Mouse (Mus musculus): Measurements from ENCODE around the gene Cstf2. TPM values are rescaled to one million over a fixed set of nuclear protein-coding genes. Genes with fewer than 3 reads are reported as not detected.

Gene Cstf2
- polyA plus RNA-seq (2015; fragmentation: Nextera tagmentation; extraction: Ambion mirVana), result 32.4 and 39.7 TPM in 2 replicates

- 25% methylated on average over 61 of the region's 77 CpGs for WGBS
- Histone ChIP-seq H3K9me3 (no peaks in the 10 kb centered on the region), H3K36me3 (no peaks in the 10 kb centered on the region), H3K4me1 (no peaks in the 10 kb centered on the region), H3K9ac (peak within 1 kb of the TSS; percentile 39; the same call in 1 of the 2 replicates), H3K4me2 (peak within 1 kb of the TSS; percentile 47), H3K27me3 (replicated peaks) (no peaks in the 10 kb centered on the region), H3K4me3 (replicated peaks) (peak within 1 kb of the TSS; percentile 59), H3K27ac (peak within 1 kb of the TSS; percentile 92)
- peak; percentile 98 for ATAC-seq (ENCODE audit: insufficient read depth, low FRiP score, low read depth)
Measured at GRCm38 (mm10) chrX:134058987-134059712, at the start of gene Cstf2. Cstf2 (plus strand) TSS chrX:134059187.

GRCm38 (mm10) chrX:134019005-134019404, 40.0 kb upstream of the Cstf2 start:
- no peaks in the 10 kb centered on the region for H3K27me3 ChIP-seq (replicated peaks)
- H3K9ac ChIP-seq, result no peak overlapping the region
- H3K27ac ChIP-seq, result no peak overlapping the region
- no peaks in the 10 kb centered on the region for H3K9me3 ChIP-seq
- no peaks in the 10 kb centered on the region for H3K36me3 ChIP-seq
- no peaks in the 10 kb centered on the region for H3K4me1 ChIP-seq
- WGBS, result 19% methylated on average over 9 of the region's 9 CpGs
- no peak overlapping the region for H3K4me3 ChIP-seq (replicated peaks)
- ATAC-seq (ENCODE audit: insufficient read depth, low FRiP score, low read depth), result no peak
- no peak overlapping the region for H3K4me2 ChIP-seq

- Histone ChIP-seq H3K27ac (no peak overlapping the region), H3K9ac (no peak overlapping the region), H3K27me3 (replicated peaks) (no peaks in the 10 kb centered on the region), H3K4me3 (replicated peaks) (no peak overlapping the region), H3K4me2 (no peak overlapping the region), H3K36me3 (no peaks in the 10 kb centered on the region), H3K9me3 (no peaks in the 10 kb centered on the region), H3K4me1 (no peaks in the 10 kb centered on the region)
- ATAC-seq (ENCODE audit: insufficient read depth, low FRiP score, low read depth), result no peak
- 39% methylated on average over 5 of the region's 5 CpGs for WGBS
Measured at GRCm38 (mm10) chrX:134020664-134021063, 38.3 kb upstream of the Cstf2 start.

- H3K9ac ChIP-seq, result no peak overlapping the region
- H3K27ac ChIP-seq, result no peak overlapping the region
- H3K4me1 ChIP-seq, result no peaks in the 10 kb centered on the region
- ATAC-seq (ENCODE audit: insufficient read depth, low FRiP score, low read depth), result no peak
- no peak overlapping the region for H3K4me3 ChIP-seq (replicated peaks)
- WGBS, result 29% methylated on average over 1 of the region's 1 CpGs
- no peak overlapping the region for H3K4me2 ChIP-seq
- H3K9me3 ChIP-seq, result no peaks in the 10 kb centered on the region
- H3K36me3 ChIP-seq, result no peaks in the 10 kb centered on the region
- H3K27me3 ChIP-seq (replicated peaks), result no peaks in the 10 kb centered on the region
Measured at GRCm38 (mm10) chrX:134048994-134049393, 10.0 kb upstream of the Cstf2 start.

- Histone ChIP-seq H3K4me3 (replicated peaks) (no peak overlapping the region), H3K9ac (no peak overlapping the region), H3K4me2 (no peak overlapping the region), H3K27ac (no peak overlapping the region), H3K27me3 (replicated peaks) (no peaks in the 10 kb centered on the region), H3K4me1 (no peaks in the 10 kb centered on the region), H3K9me3 (no peaks in the 10 kb centered on the region), H3K36me3 (no peaks in the 10 kb centered on the region)
- ATAC-seq (ENCODE audit: insufficient read depth, low FRiP score, low read depth), result no peak
- 71% methylated on average over 2 of the region's 2 CpGs for WGBS
Measured at GRCm38 (mm10) chrX:134056897-134057296, 2.1 kb upstream of the Cstf2 start.

GRCm38 (mm10) chrX:134058040-134058875, 729 bp upstream of the Cstf2 start:
- Histone ChIP-seq H3K36me3 (no peaks in the 10 kb centered on the region), H3K27ac (peak overlapping the region; percentile 11; the same call in 1 of the 2 replicates), H3K4me1 (no peaks in the 10 kb centered on the region), H3K4me2 (peak overlapping the region; percentile 40), H3K4me3 (replicated peaks) (peak overlapping the region; percentile 59), H3K9me3 (no peaks in the 10 kb centered on the region), H3K27me3 (replicated peaks) (no peaks in the 10 kb centered on the region), H3K9ac (no peak overlapping the region)
- no peak for ATAC-seq (ENCODE audit: insufficient read depth, low FRiP score, low read depth)
- WGBS, result 65% methylated on average over 14 of the region's 14 CpGs

GRCm38 (mm10) chrX:134059764-134060163, 777 bp downstream of the Cstf2 start:
- 11% methylated on average over 10 of the region's 10 CpGs for WGBS
- Histone ChIP-seq H3K36me3 (no peaks in the 10 kb centered on the region), H3K27ac (peak overlapping the region; percentile 92), H3K9me3 (no peaks in the 10 kb centered on the region), H3K9ac (peak overlapping the region; percentile 39; the same call in 1 of the 2 replicates), H3K27me3 (replicated peaks) (no peaks in the 10 kb centered on the region), H3K4me1 (no peaks in the 10 kb centered on the region), H3K4me2 (peak overlapping the region; percentile 47), H3K4me3 (replicated peaks) (peak overlapping the region; percentile 59)
- no peak for ATAC-seq (ENCODE audit: insufficient read depth, low FRiP score, low read depth)

GRCm38 (mm10) chrX:134085453-134085852, 26.5 kb downstream of the Cstf2 start:
- H3K27ac ChIP-seq, result no peak overlapping the region
- no peaks in the 10 kb centered on the region for H3K4me1 ChIP-seq
- ATAC-seq (ENCODE audit: insufficient read depth, low FRiP score, low read depth), result no peak
- no peaks in the 10 kb centered on the region for H3K9me3 ChIP-seq
- no peak overlapping the region for H3K4me2 ChIP-seq
- WGBS, result 91% methylated on average over 1 of the region's 1 CpGs
- H3K36me3 ChIP-seq, result no peaks in the 10 kb centered on the region
- no peak overlapping the region for H3K9ac ChIP-seq
- no peak overlapping the region for H3K4me3 ChIP-seq (replicated peaks)
- no peaks in the 10 kb centered on the region for H3K27me3 ChIP-seq (replicated peaks)

GRCm38 (mm10) chrX:134102641-134103040, 43.7 kb downstream of the Cstf2 start:
- no peak overlapping the region for H3K9ac ChIP-seq
- ATAC-seq (ENCODE audit: insufficient read depth, low FRiP score, low read depth), result no peak
- no peak overlapping the region for H3K27ac ChIP-seq
- no peaks in the 10 kb centered on the region for H3K27me3 ChIP-seq (replicated peaks)
- no peaks in the 10 kb centered on the region for H3K36me3 ChIP-seq
- no peak overlapping the region for H3K4me2 ChIP-seq
- WGBS, result 73% methylated on average over 2 of the region's 2 CpGs
- no peaks in the 10 kb centered on the region for H3K9me3 ChIP-seq
- no peaks in the 10 kb centered on the region for H3K4me1 ChIP-seq
- no peak overlapping the region for H3K4me3 ChIP-seq (replicated peaks)

GRCm38 (mm10) chrX:134111767-134112166, 52.8 kb downstream of the Cstf2 start:
- no peaks in the 10 kb centered on the region for H3K36me3 ChIP-seq
- ATAC-seq (ENCODE audit: insufficient read depth, low FRiP score, low read depth), result no peak
- no peak overlapping the region for H3K27ac ChIP-seq
- H3K4me1 ChIP-seq, result no peaks in the 10 kb centered on the region
- no peak overlapping the region for H3K9ac ChIP-seq
- H3K27me3 ChIP-seq (replicated peaks), result no peaks in the 10 kb centered on the region
- no peaks in the 10 kb centered on the region for H3K9me3 ChIP-seq
- H3K4me3 ChIP-seq (replicated peaks), result no peak overlapping the region
- no peak overlapping the region for H3K4me2 ChIP-seq
- 56% methylated on average over 3 of the region's 3 CpGs for WGBS

- no peaks in the 10 kb centered on the region for H3K36me3 ChIP-seq
- ATAC-seq (ENCODE audit: insufficient read depth, low FRiP score, low read depth), result no peak
- H3K27me3 ChIP-seq (replicated peaks), result no peaks in the 10 kb centered on the region
- H3K4me1 ChIP-seq, result no peaks in the 10 kb centered on the region
- H3K27ac ChIP-seq, result no peak overlapping the region
- H3K9ac ChIP-seq, result no peak overlapping the region
- WGBS, result 62% methylated on average over 3 of the region's 3 CpGs
- H3K4me2 ChIP-seq, result no peak overlapping the region
- H3K9me3 ChIP-seq, result no peaks in the 10 kb centered on the region
- no peak overlapping the region for H3K4me3 ChIP-seq (replicated peaks)
Measured at GRCm38 (mm10) chrX:134116417-134116816, 57.4 kb downstream of the Cstf2 start.

GRCm38 (mm10) chrX:134128549-134128948, 69.6 kb downstream of the Cstf2 start:
- no peak overlapping the region for H3K9ac ChIP-seq
- H3K4me2 ChIP-seq, result no peak overlapping the region
- ATAC-seq (ENCODE audit: insufficient read depth, low FRiP score, low read depth), result no peak
- no peak overlapping the region for H3K4me3 ChIP-seq (replicated peaks)
- H3K27ac ChIP-seq, result no peak overlapping the region
- no peaks in the 10 kb centered on the region for H3K36me3 ChIP-seq
- no peaks in the 10 kb centered on the region for H3K27me3 ChIP-seq (replicated peaks)
- H3K4me1 ChIP-seq, result no peaks in the 10 kb centered on the region
- 73% methylated on average over 3 of the region's 3 CpGs for WGBS
- no peaks in the 10 kb centered on the region for H3K9me3 ChIP-seq
